8 mouse cellular contexts compared by ENCODE assay signal in the genomic region with DNA sequence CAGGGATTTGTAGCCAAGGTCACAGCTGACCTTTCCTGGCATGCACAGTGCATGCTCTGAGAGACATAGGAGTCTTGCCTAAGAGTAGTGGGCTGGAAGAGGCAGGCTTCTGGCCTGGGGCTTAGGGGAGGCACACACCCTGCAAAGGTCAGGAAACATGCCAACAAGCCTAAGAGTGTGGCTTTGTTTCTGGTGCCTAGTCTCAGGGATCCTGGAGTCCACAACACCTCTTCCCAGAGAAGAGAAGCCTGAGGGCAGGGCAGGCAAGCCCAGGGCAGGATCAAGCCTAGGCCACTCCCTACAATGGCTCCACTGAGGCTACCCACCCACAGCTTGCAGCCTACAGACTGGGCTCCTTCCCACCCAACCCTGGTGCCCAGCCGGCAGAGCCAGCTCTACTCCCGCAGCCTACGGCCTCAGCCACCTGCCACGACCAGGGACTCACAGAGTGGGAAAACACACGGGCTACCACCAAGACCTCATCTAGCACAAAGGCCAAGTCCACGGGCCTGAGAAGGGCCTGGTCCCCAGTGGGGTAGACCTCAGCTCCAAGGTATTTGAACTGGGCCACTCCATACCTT. TPM values are rescaled to one million over a fixed set of nuclear protein-coding genes. Genes with fewer than 3 reads are reported as not detected.
DNase-seq lines count a peak whose midpoint lies in the region; ATAC-seq and TF ChIP-seq lines count a peak whose summit lies in the region.

No protein-coding gene starts in this region.

- H3K27me3 ChIP-seq in lung, embryonic 14.5 days (ENCODE audit: insufficient read depth, low read length): no peaks in the 10 kb centered on the region
- H3K27me3 ChIP-seq in forebrain, postnatal 0 days (ENCODE audit: insufficient read depth, low read length): no peaks in the 10 kb centered on the region
- no peaks in the 10 kb centered on the region for H3K27me3 ChIP-seq in midbrain, postnatal 0 days (ENCODE audit: insufficient read depth, low read length)

- DNase-seq in lung, embryonic 14.5 days: no peak
- DNase-seq in lung, postnatal 25 days (ENCODE audit: low spot score): no peak
- DNase-seq in adrenal gland, postnatal 25 days: peak; percentile 51
- no peak for DNase-seq in forebrain, postnatal 0 days
- DNase-seq in kidney, postnatal 36 days: peak; percentile 33 to 47
- DNase-seq in midbrain, postnatal 0 days (ENCODE audit: low spot score): no peak
- DNase-seq in frontal cortex, adult 2 months (ENCODE audit: extremely low spot score in 1 of 2, low spot score in 1 of 2): no peak
- no peak for DNase-seq in yolk sac, embryonic 10.5 days (ENCODE audit: low spot score)

- WGBS in lung, embryonic 14.5 days: 48% methylated on average over 6 of the region's 6 CpGs
- 55% methylated on average over 6 of the region's 6 CpGs for WGBS in forebrain, postnatal 0 days
- 56% methylated on average over 6 of the region's 6 CpGs for WGBS in midbrain, postnatal 0 days

- TF ChIP-seq CTCF in lung, embryonic 14.5 days (IDR thresholded peaks at IDR 0.05; ENCODE audit: low read depth): no peak
- no peak for TF ChIP-seq CTCF in forebrain, postnatal 0 days (IDR thresholded peaks at IDR 0.05; ENCODE audit: low read depth)
- no peak for TF ChIP-seq CTCF in midbrain, postnatal 0 days (IDR thresholded peaks at IDR 0.05)

- peak overlapping the region; percentile 87 for H3K9ac ChIP-seq in lung, embryonic 14.5 days
- H3K9ac ChIP-seq in forebrain, postnatal 0 days: peak overlapping the region; percentile 82
- H3K9ac ChIP-seq in midbrain, postnatal 0 days (replicated peaks; ENCODE audit: low read length, poor library complexity, severe bottlenecking): peak overlapping the region; percentile 84

- peaks cover 36% of the 10 kb centered on the region for H3K36me3 ChIP-seq in lung, embryonic 14.5 days (ENCODE audit: insufficient read depth)
- H3K36me3 ChIP-seq in forebrain, postnatal 0 days (ENCODE audit: insufficient read depth): peaks cover 35% of the 10 kb centered on the region
- peaks cover 30% of the 10 kb centered on the region for H3K36me3 ChIP-seq in midbrain, postnatal 0 days (ENCODE audit: insufficient read depth, low read length)

- H3K27ac ChIP-seq in lung, embryonic 14.5 days (ENCODE audit: low read depth): peak overlapping the region; percentile 75; the same call in 1 of the 2 replicates
- H3K27ac ChIP-seq in forebrain, postnatal 0 days (ENCODE audit: low read depth, low read length): peak overlapping the region; percentile 0; the same call in 1 of the 2 replicates
- H3K27ac ChIP-seq in midbrain, postnatal 0 days (ENCODE audit: low read depth, low read length): no peak overlapping the region

- H3K4me2 ChIP-seq in lung, embryonic 14.5 days: peak overlapping the region; percentile 92
- H3K4me2 ChIP-seq in forebrain, postnatal 0 days (ENCODE audit: low read depth): peak overlapping the region; percentile 76
- peak overlapping the region; percentile 92 for H3K4me2 ChIP-seq in midbrain, postnatal 0 days (ENCODE audit: low read depth, low read length, poor library complexity, severe bottlenecking)

- H3K4me3 ChIP-seq in lung, embryonic 14.5 days (ENCODE audit: low read depth, low read length): peak overlapping the region; percentile 75
- peak overlapping the region; percentile 64 for H3K4me3 ChIP-seq in forebrain, postnatal 0 days (ENCODE audit: low read depth, low read length)
- peak overlapping the region; percentile 83 for H3K4me3 ChIP-seq in midbrain, postnatal 0 days (ENCODE audit: low read depth, low read length)

- H3K9me3 ChIP-seq in lung, embryonic 14.5 days (ENCODE audit: low read depth, low read length): no peaks in the 10 kb centered on the region
- no peaks in the 10 kb centered on the region for H3K9me3 ChIP-seq in forebrain, postnatal 0 days (ENCODE audit: low read length)
- no peaks in the 10 kb centered on the region for H3K9me3 ChIP-seq in midbrain, postnatal 0 days (ENCODE audit: low read length)

- H3K4me1 ChIP-seq in lung, embryonic 14.5 days (ENCODE audit: insufficient read depth): peaks cover 7% of the 10 kb centered on the region
- H3K4me1 ChIP-seq in forebrain, postnatal 0 days (ENCODE audit: insufficient read depth): peaks cover 13% of the 10 kb centered on the region
- H3K4me1 ChIP-seq in midbrain, postnatal 0 days (ENCODE audit: insufficient read depth, low read length): peaks cover 12% of the 10 kb centered on the region

- ATAC-seq in lung, embryonic 14.5 days (ENCODE audit: insufficient read depth): peak; percentile 0; the same call in 1 of the 2 replicates
- no peak for ATAC-seq in forebrain, postnatal 0 days
- ATAC-seq in midbrain, postnatal 0 days (ENCODE audit: low FRiP score): no peak

RNA-seq across cellular contexts. Expression of a gene that starts 1.1 kb away (rescaled TPM):
- 239 and 240 TPM in 2 replicates for polyA plus RNA-seq in lung, embryonic 14.5 days (2014; fragmentation: Nextera tagmentation; extraction: Ambion mirVana)
- 1,030 and 1,043 TPM in 2 replicates for total RNA-seq in adrenal gland, postnatal 25 days (2021)
- total RNA-seq in forebrain, postnatal 0 days (2014; rRNA removed): 243 and 366 TPM in 2 replicates
- polyA plus RNA-seq in forebrain, postnatal 0 days (2015; fragmentation: Nextera tagmentation; extraction: Ambion mirVana): 313 and 338 TPM in 2 replicates
- total RNA-seq in midbrain, postnatal 0 days (2014; rRNA removed): 520 and 652 TPM in 2 replicates
- 320 and 345 TPM in 2 replicates for polyA plus RNA-seq in midbrain, postnatal 0 days (2015; fragmentation: Nextera tagmentation; extraction: Ambion mirVana)
- polyA plus RNA-seq in frontal cortex, adult 2 months (2012; rRNA removed): 383 and 391 TPM in 2 replicates

RNA-seq across cellular contexts. Expression of a gene that starts 4.2 kb away (rescaled TPM):
- 3.0 TPM in 1 of 2 replicates, not detected in the other for polyA plus RNA-seq in lung, embryonic 14.5 days (2014; fragmentation: Nextera tagmentation; extraction: Ambion mirVana)
- total RNA-seq in adrenal gland, postnatal 25 days (2021): 0.55 TPM in 1 of 2 replicates, not detected in the other
- 21.2 and 45.2 TPM in 2 replicates for total RNA-seq in forebrain, postnatal 0 days (2014; rRNA removed)
- 0.60 TPM in 1 of 2 replicates, not detected in the other for polyA plus RNA-seq in forebrain, postnatal 0 days (2015; fragmentation: Nextera tagmentation; extraction: Ambion mirVana)
- 3.3 TPM in 1 of 2 replicates, not detected in the other for total RNA-seq in midbrain, postnatal 0 days (2014; rRNA removed)
- not detected in 2 replicates for polyA plus RNA-seq in midbrain, postnatal 0 days (2015; fragmentation: Nextera tagmentation; extraction: Ambion mirVana)
- 0.17 and 0.40 TPM in 2 replicates for polyA plus RNA-seq in frontal cortex, adult 2 months (2012; rRNA removed)

RNA-seq across cellular contexts. Expression of a gene that starts 13.2 kb away (rescaled TPM):
- 3.4 and 4.0 TPM in 2 replicates for polyA plus RNA-seq in lung, embryonic 14.5 days (2014; fragmentation: Nextera tagmentation; extraction: Ambion mirVana)
- 3.0 and 4.1 TPM in 2 replicates for total RNA-seq in adrenal gland, postnatal 25 days (2021)
- total RNA-seq in forebrain, postnatal 0 days (2014; rRNA removed): 5.6 and 6.6 TPM in 2 replicates
- polyA plus RNA-seq in forebrain, postnatal 0 days (2015; fragmentation: Nextera tagmentation; extraction: Ambion mirVana): 10.2 and 13.0 TPM in 2 replicates
- 16.4 and 21.8 TPM in 2 replicates for total RNA-seq in midbrain, postnatal 0 days (2014; rRNA removed)
- polyA plus RNA-seq in midbrain, postnatal 0 days (2015; fragmentation: Nextera tagmentation; extraction: Ambion mirVana): 20.8 and 23.5 TPM in 2 replicates
- 36.7 and 45.5 TPM in 2 replicates for polyA plus RNA-seq in frontal cortex, adult 2 months (2012; rRNA removed)

RNA-seq across cellular contexts. Expression of a gene that starts 47.9 kb away (rescaled TPM):
- not detected in 2 replicates for polyA plus RNA-seq in lung, embryonic 14.5 days (2014; fragmentation: Nextera tagmentation; extraction: Ambion mirVana)
- not detected in 2 replicates for total RNA-seq in adrenal gland, postnatal 25 days (2021)
- total RNA-seq in forebrain, postnatal 0 days (2014; rRNA removed): not detected in 2 replicates
- not detected in 2 replicates for polyA plus RNA-seq in forebrain, postnatal 0 days (2015; fragmentation: Nextera tagmentation; extraction: Ambion mirVana)
- total RNA-seq in midbrain, postnatal 0 days (2014; rRNA removed): not detected in 2 replicates
- not detected in 2 replicates for polyA plus RNA-seq in midbrain, postnatal 0 days (2015; fragmentation: Nextera tagmentation; extraction: Ambion mirVana)
- polyA plus RNA-seq in frontal cortex, adult 2 months (2012; rRNA removed): not detected in 2 replicates

RNA-seq across cellular contexts. Expression of a gene that starts 54.9 kb away (rescaled TPM):
- polyA plus RNA-seq in lung, embryonic 14.5 days (2014; fragmentation: Nextera tagmentation; extraction: Ambion mirVana): 0.86 and 1.6 TPM in 2 replicates
- not detected in 2 replicates for total RNA-seq in adrenal gland, postnatal 25 days (2021)
- total RNA-seq in forebrain, postnatal 0 days (2014; rRNA removed): 0.33 and 2.8 TPM in 2 replicates
- 0.21 and 1.5 TPM in 2 replicates for polyA plus RNA-seq in forebrain, postnatal 0 days (2015; fragmentation: Nextera tagmentation; extraction: Ambion mirVana)
- not detected in 2 replicates for total RNA-seq in midbrain, postnatal 0 days (2014; rRNA removed)
- polyA plus RNA-seq in midbrain, postnatal 0 days (2015; fragmentation: Nextera tagmentation; extraction: Ambion mirVana): 0.46 and 0.56 TPM in 2 replicates
- polyA plus RNA-seq in frontal cortex, adult 2 months (2012; rRNA removed): 1.7 and 2.0 TPM in 2 replicates

Comparison
In these comparisons a context has a peak if more than half of its experiments do, and no peak if none do; other contexts are left out.
1. DNase-seq: peak in adrenal gland, postnatal 25 days (single experiment) and kidney, postnatal 36 days (2 of 2); none in lung, embryonic 14.5 days (single experiment), lung, postnatal 25 days (single experiment), forebrain, postnatal 0 days (single experiment), midbrain, postnatal 0 days (single experiment), frontal cortex, adult 2 months (0 of 2) and yolk sac, embryonic 10.5 days (single experiment).
2. Peak in every context shown above with its lines, with median percentiles within 50 percentile points of each other: H3K4me2 ChIP-seq, H3K4me3 ChIP-seq and H3K9ac ChIP-seq.